Mouse (Mus musculus): ENCODE measurements at regions not wholly inside any gene's neighbourhood (a gene's known extent, or its start where the extent isn't known, plus 50 kb on each side); places are given as distances from the start of the nearest gene placed in this dataset.

GRCm38 (mm10) chr8:23562504-23562903 lies 1151.3 kb downstream of the Mrps31 start:
- DNase-seq (ENCODE audit: extremely low read depth): no peak
- in situ Hi-C loops (cut with MboI; ENCODE audit: low pct_ligation_motif_present, low pct_unique_long_range_greater_than_20kb, low sequenced_read_pairs): no loop called here
- no peaks in the 10 kb centered on the region for H3K79me2 ChIP-seq (replicated peaks; ENCODE audit: control insufficient read depth, extremely low read depth, insufficient read depth, poor library complexity, severe bottlenecking)
- H3K36me3 ChIP-seq (replicated peaks in 1 of 2; ENCODE audit: control insufficient read depth in 1 of 2, insufficient read depth in 1 of 2, low read length in 1 of 2): no peaks in the 10 kb centered on the region
- TF ChIP-seq SMC3 (IDR thresholded peaks at IDR 0.05; ENCODE audit: low read depth, low read length) (no peak), ZKSCAN1 (IDR thresholded peaks at IDR 0.05; ENCODE audit: borderline replicate concordance, low read depth, low read length) (no peak), IRF4 (IDR thresholded peaks at IDR 0.05; ENCODE audit: low read depth, low read length) (no peak), E2F4 (IDR thresholded peaks at IDR 0.05; ENCODE audit: insufficient replicate concordance, low read depth, low read length) (no peak), NELFE (IDR thresholded peaks at IDR 0.05; ENCODE audit: low read depth, low read length) (no peak), UBTF (IDR thresholded peaks at IDR 0.05; ENCODE audit: low read depth, low read length) (no peak), ELF1 (IDR thresholded peaks at IDR 0.05; ENCODE audit: low read depth, low read length) (no peak), TBP (conservative IDR thresholded peaks at IDR 0.05; ENCODE audit: low read depth, low read length) (no peak), ZC3H11A (IDR thresholded peaks at IDR 0.05; ENCODE audit: low read depth, low read length) (no peak), MYC (IDR thresholded peaks at IDR 0.05; ENCODE audit: low read depth, low read length) (no peak), BHLHE40 (IDR thresholded peaks at IDR 0.05; ENCODE audit: low read depth, low read length) (no peak), JUND (conservative IDR thresholded peaks at IDR 0.05; ENCODE audit: low read depth, low read length) (no peak), ZMIZ1 (IDR thresholded peaks at IDR 0.05; ENCODE audit: low read depth, low read length) (no peak), MEF2A (IDR thresholded peaks at IDR 0.05; ENCODE audit: borderline replicate concordance, low read depth, low read length) (no peak), MAX (IDR thresholded peaks at IDR 0.05; ENCODE audit: low read length) (no peak), MAFK (IDR thresholded peaks at IDR 0.05; ENCODE audit: insufficient replicate concordance, low read length) (no peak), CTCF (conservative IDR thresholded peaks at IDR 0.05 in 1 of 2, IDR thresholded peaks at IDR 0.05 in 1 of 2; ENCODE audit: low read depth in 2 of 2, low read length in 2 of 2) (no peak), MXI1 (IDR thresholded peaks at IDR 0.05; ENCODE audit: low read depth, low read length) (no peak), CHD2 (IDR thresholded peaks at IDR 0.05; ENCODE audit: low read length) (no peak)
- no peak overlapping the region for H3K4me2 ChIP-seq (ENCODE audit: insufficient read depth, low read depth, poor library complexity, severe bottlenecking)
- H3K9me3 ChIP-seq (replicated peaks; ENCODE audit: low read length): peaks cover 2% of the 10 kb centered on the region
- H3K4me3 ChIP-seq (replicated peaks in 1 of 3; ENCODE audit: low read depth in 2 of 3, low read length in 2 of 3, poor library complexity in 1 of 3): no peak overlapping the region
- H3K27me3 ChIP-seq (replicated peaks): no peaks in the 10 kb centered on the region
- 0 out of 4 replicates have a peak, but pooled peaks cover 0 to 4% of the 10 kb centered on the region in 2 experiments for H3K4me1 ChIP-seq (ENCODE audit: control insufficient read depth in 1 of 2, insufficient read depth in 2 of 2)
- no peak overlapping the region for H3K27ac ChIP-seq (ENCODE audit: insufficient read depth, low read depth)
- dilution Hi-C loops (cut with MboI; ENCODE audit: extremely low pct_ligation_motif_present, extremely low pct_unique_long_range_greater_than_20kb, low sequenced_read_pairs): no loop called here
- no peak overlapping the region for H3K9ac ChIP-seq (ENCODE audit: insufficient read depth, low read depth)

GRCm38 (mm10) chr8:23563065-23564020 lies 1152.2 kb downstream of the Mrps31 start:
- no peak for DNase-seq (ENCODE audit: extremely low read depth)
- H3K27me3 ChIP-seq (replicated peaks): no peaks in the 10 kb centered on the region
- H3K4me2 ChIP-seq (ENCODE audit: insufficient read depth, low read depth, poor library complexity, severe bottlenecking): no peak overlapping the region
- dilution Hi-C loops (cut with MboI; ENCODE audit: extremely low pct_ligation_motif_present, extremely low pct_unique_long_range_greater_than_20kb, low sequenced_read_pairs): no loop called here
- H3K4me1 ChIP-seq (ENCODE audit: control insufficient read depth in 1 of 2, insufficient read depth in 2 of 2): 0 out of 4 replicates have a peak, but pooled peaks cover 0 to 4% of the 10 kb centered on the region in 2 experiments
- H3K9ac ChIP-seq (ENCODE audit: insufficient read depth, low read depth): no peak overlapping the region
- H3K27ac ChIP-seq (ENCODE audit: insufficient read depth, low read depth): no peak overlapping the region
- peaks cover 7% of the 10 kb centered on the region for H3K9me3 ChIP-seq (replicated peaks; ENCODE audit: low read length)
- H3K4me3 ChIP-seq (replicated peaks in 1 of 3; ENCODE audit: low read depth in 2 of 3, low read length in 2 of 3, poor library complexity in 1 of 3): no peak overlapping the region
- no peaks in the 10 kb centered on the region for H3K36me3 ChIP-seq (replicated peaks in 1 of 2; ENCODE audit: control insufficient read depth in 1 of 2, insufficient read depth in 1 of 2, low read length in 1 of 2)
- H3K79me2 ChIP-seq (replicated peaks; ENCODE audit: control insufficient read depth, extremely low read depth, insufficient read depth, poor library complexity, severe bottlenecking): no peaks in the 10 kb centered on the region
- in situ Hi-C loops (cut with MboI; ENCODE audit: low pct_ligation_motif_present, low pct_unique_long_range_greater_than_20kb, low sequenced_read_pairs): no loop called here
- TF ChIP-seq GABPA (IDR thresholded peaks at IDR 0.05; ENCODE audit: insufficient replicate concordance, low read depth, low read length): no peak
- TF ChIP-seq UBTF (IDR thresholded peaks at IDR 0.05; ENCODE audit: low read depth, low read length): no peak
- TF ChIP-seq ETS1 (conservative IDR thresholded peaks at IDR 0.05; ENCODE audit: low read depth, low read length): no peak
- no peak for TF ChIP-seq CHD1 (IDR thresholded peaks at IDR 0.05; ENCODE audit: low read depth, low read length)
- no peak for TF ChIP-seq KAT2A (IDR thresholded peaks at IDR 0.05; ENCODE audit: insufficient replicate concordance, low read length)
- TF ChIP-seq CTCF (conservative IDR thresholded peaks at IDR 0.05 in 1 of 2, IDR thresholded peaks at IDR 0.05 in 1 of 2; ENCODE audit: low read depth in 2 of 2, low read length in 2 of 2): no peak
- no peak for TF ChIP-seq RCOR1 (conservative IDR thresholded peaks at IDR 0.05; ENCODE audit: low read depth, low read length)
- TF ChIP-seq POLR2AphosphoS2 (IDR thresholded peaks at IDR 0.05; ENCODE audit: low read depth, low read length): no peak
- TF ChIP-seq RAD21 (IDR thresholded peaks at IDR 0.05; ENCODE audit: low read depth, low read length): no peak
- TF ChIP-seq MEF2A (IDR thresholded peaks at IDR 0.05; ENCODE audit: borderline replicate concordance, low read depth, low read length): no peak
- no peak for TF ChIP-seq HCFC1 (IDR thresholded peaks at IDR 0.05; ENCODE audit: low read depth, low read length)
- no peak for TF ChIP-seq MXI1 (IDR thresholded peaks at IDR 0.05; ENCODE audit: low read depth, low read length)
- no peak for TF ChIP-seq USF2 (conservative IDR thresholded peaks at IDR 0.05; ENCODE audit: low read depth, low read length)
- no peak for TF ChIP-seq USF1 (IDR thresholded peaks at IDR 0.05; ENCODE audit: low read depth, low read length)
- no peak for TF ChIP-seq ZNF384 (IDR thresholded peaks at IDR 0.05; ENCODE audit: low read depth, low read length)
- no peak for TF ChIP-seq SMC3 (IDR thresholded peaks at IDR 0.05; ENCODE audit: low read depth, low read length)
- TF ChIP-seq IRF4 (IDR thresholded peaks at IDR 0.05; ENCODE audit: low read depth, low read length): no peak
- no peak for TF ChIP-seq MAX (IDR thresholded peaks at IDR 0.05; ENCODE audit: low read length)
- no peak for TF ChIP-seq POLR2A (IDR thresholded peaks at IDR 0.05; ENCODE audit: low read depth, low read length)
